Mouse (Mus musculus): ENCODE results near the gene Pkm. TPM values are rescaled to one million over a fixed set of nuclear protein-coding genes. Genes with fewer than 3 reads are reported as not detected.

Pkm gene
- polyA plus RNA-seq, 1 experiment from 2014 or later = 1,208 TPM

DNA sequence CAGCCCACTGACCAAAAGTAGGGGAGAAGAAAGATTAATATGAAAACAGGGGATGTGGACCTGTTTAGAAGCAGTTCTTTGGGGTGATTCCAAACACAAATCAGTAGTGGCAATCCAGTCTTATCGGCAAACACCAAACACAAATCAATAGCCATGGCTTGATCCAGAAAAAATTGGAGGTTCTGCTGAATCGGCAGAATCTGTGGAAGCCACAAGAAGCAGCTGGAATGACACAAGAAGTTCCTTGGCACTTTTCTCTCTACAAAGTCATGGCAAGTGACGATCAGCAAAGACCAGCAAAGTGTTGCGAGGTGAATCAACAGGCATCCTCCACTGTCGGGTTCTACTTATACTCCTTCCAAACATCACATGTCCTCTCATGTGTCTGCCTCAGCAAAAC is 65.0 kb downstream of the Pkm start:
- Histone ChIP-seq H3K4me1 (replicated peaks) (peaks cover 8% of the 10 kb centered on the region; the same call in 1 of the 2 replicates), H3K9me3 (no peaks in the 10 kb centered on the region), H3K27ac (no peak overlapping the region), H3K27me3 (replicated peaks) (no peaks in the 10 kb centered on the region), H3K9ac (no peak overlapping the region), H3K4me2 (replicated peaks) (no peak overlapping the region), H3K36me3 (no peaks in the 10 kb centered on the region), H3K4me3 (replicated peaks) (no peak overlapping the region)
- no peak for ATAC-seq
- WGBS = 87% methylated on average over 5 of the region's 5 CpGs

DNA sequence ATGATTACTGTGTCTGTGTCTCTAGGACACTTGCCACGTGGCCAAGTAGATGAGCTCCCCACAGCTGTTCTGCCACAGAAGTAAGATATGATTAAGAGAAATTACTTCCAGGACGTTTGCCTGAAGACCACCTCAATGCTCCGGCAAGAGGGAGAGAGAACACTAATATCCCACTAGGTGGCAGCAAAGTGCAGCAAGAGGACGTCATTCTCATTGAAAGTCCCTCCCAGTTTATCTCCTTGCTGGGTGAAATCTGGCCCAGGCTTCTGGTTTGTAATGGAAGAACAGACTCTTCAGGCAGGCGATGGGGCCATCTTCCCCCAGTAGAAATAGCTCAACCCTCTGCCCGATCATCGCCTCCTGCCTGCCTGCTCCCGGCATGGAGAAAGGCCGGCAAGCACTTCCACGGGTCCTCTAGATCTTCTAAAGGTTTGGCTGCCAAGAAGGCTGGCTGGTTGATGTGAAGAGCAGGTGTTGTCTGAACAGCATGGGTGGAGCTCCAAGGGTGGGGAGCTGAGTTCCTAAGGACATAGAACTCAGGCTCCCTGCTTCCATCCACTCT is 67.0 kb downstream of the Pkm start:
- Histone ChIP-seq H3K9me3 (no peaks in the 10 kb centered on the region), H3K9ac (no peak overlapping the region), H3K4me2 (replicated peaks) (peak overlapping the region; percentile 46), H3K4me1 (replicated peaks) (peaks cover 8% of the 10 kb centered on the region; the same call in 1 of the 2 replicates), H3K27ac (no peak overlapping the region), H3K36me3 (no peaks in the 10 kb centered on the region), H3K27me3 (replicated peaks) (no peaks in the 10 kb centered on the region), H3K4me3 (replicated peaks) (no peak overlapping the region)
- peak; percentile 72 for ATAC-seq
- WGBS = 18% methylated on average over 10 of the region's 10 CpGs

DNA sequence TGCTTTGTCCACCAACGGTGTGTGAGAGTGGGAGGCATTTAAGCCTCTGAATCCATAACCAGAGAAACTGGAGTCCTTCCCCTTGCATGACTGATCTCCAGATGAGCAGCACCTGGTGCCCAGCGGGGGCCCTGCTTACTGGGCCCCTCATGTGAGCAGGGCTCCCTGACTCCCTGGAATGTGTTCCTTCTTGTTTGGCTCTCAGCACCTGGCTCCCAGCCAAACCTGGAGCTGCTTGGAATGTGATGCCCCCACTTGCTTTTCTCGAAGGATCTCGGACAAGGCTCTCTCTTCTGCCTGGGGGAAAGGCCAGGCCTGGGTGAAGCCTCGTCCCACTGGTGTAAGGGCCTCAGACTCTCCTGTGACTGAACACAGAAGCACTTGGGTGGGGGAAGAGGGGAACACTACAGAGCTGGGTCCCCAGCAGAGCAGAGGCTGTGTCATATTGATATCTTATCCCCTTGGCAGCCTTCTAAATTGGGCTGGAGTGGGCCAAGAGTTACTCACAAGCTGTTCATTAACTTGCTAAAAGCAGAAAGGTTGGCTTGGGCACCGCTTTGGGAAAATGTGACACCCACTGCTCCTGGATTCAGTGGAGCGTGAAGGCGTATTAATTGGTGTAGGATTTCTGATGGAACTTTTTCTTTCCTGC is 67.7 kb downstream of the Pkm start:
- H3K27me3 ChIP-seq (replicated peaks) = no peaks in the 10 kb centered on the region
- ATAC-seq = peak; percentile 34; the same call in 1 of the 2 replicates
- H3K9me3 ChIP-seq = no peaks in the 10 kb centered on the region
- H3K9ac ChIP-seq = no peak overlapping the region
- H3K4me2 ChIP-seq (replicated peaks) = no peak overlapping the region
- H3K36me3 ChIP-seq = no peaks in the 10 kb centered on the region
- H3K27ac ChIP-seq = no peak overlapping the region
- H3K4me1 ChIP-seq (replicated peaks) = peaks cover 8% of the 10 kb centered on the region; the same call in 1 of the 2 replicates
- 52% methylated on average over 8 of the region's 8 CpGs for WGBS
- H3K4me3 ChIP-seq (replicated peaks) = no peak overlapping the region

DNA sequence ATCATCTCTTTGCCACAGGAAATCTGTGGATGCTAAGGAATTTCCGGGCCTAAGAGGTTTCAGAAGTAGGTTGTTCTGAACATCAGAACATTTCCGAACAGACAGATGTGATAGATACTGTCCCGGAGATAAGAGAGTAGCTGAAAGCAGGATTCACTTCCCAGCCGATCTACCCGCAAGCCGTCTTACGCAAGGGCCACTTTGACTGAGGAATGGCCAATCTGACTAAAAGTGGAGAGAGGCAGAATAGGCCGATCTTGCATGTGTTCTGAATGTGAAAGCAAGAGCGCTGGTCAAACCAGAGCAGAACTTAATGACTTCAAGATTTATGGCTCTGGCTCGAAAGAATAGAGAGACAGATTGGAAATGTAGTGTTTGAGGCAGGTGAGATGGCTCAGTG is 69.3 kb downstream of the Pkm start:
- ATAC-seq = no peak
- WGBS = 65% methylated on average over 10 of the region's 10 CpGs

DNA sequence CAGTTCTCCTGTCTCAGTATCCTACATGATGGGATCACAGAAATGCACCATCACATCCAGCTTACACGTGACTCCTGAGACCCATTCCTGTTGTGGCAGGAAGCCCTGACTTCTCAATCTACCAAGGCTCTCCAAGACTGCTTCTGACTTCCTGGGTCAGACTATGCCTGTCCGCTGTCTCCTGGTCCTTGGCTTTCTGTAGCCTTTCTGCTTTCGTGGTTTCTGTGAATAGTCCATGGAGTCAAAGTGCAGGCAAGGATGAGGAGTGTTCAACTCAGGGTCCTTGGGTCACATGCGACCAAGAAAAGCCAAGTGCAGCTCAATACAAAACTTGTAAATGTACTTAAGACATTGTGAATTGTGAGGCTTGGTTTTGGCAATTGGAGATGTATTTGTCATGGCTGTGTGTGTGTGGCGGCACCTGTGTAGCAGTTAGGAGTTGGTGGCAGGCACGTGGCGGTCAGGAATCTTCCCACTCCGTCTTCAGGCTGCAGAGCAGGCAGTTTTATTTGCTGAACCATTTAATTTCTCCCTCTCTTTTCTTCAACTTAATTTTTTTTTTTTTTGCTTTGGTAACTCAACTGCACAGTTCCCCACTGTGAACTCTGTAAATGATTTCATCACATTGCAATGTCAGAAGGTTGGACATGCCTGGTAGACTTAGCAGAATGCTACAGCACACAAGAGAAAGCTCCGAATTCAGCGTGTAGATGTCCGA is 71.6 kb downstream of the Pkm start:
- Histone ChIP-seq H3K4me1 (replicated peaks) (peaks cover 8% of the 10 kb centered on the region; the same call in 1 of the 2 replicates), H3K27ac (no peak overlapping the region), H3K9ac (no peak overlapping the region), H3K4me2 (replicated peaks) (no peak overlapping the region), H3K27me3 (replicated peaks) (no peaks in the 10 kb centered on the region), H3K36me3 (no peaks in the 10 kb centered on the region), H3K9me3 (no peaks in the 10 kb centered on the region), H3K4me3 (replicated peaks) (no peak overlapping the region)
- WGBS = 83% methylated on average over 11 of the region's 11 CpGs
- ATAC-seq = no peak

More for the DNA sequence above, 69.3 kb downstream of the Pkm start:
- Histone ChIP-seq H3K27ac (no peak overlapping the region), H3K4me2 (replicated peaks) (no peak overlapping the region), H3K27me3 (replicated peaks) (no peaks in the 10 kb centered on the region), H3K4me3 (replicated peaks) (no peak overlapping the region), H3K9me3 (no peaks in the 10 kb centered on the region), H3K4me1 (replicated peaks) (peaks cover 8% of the 10 kb centered on the region; the same call in 1 of the 2 replicates), H3K36me3 (no peaks in the 10 kb centered on the region), H3K9ac (no peak overlapping the region)

Other genes starting within 250 kb of the Pkm start
- 11.5 and 12.7 TPM in 2 replicates for gene Arih1, start 169.8 kb upstream of the Pkm start, polyA plus RNA-seq (2015; fragmentation: Nextera tagmentation; extraction: Ambion mirVana)
- 108 and 120 TPM in 2 replicates for gene Hexa, start 116.8 kb upstream of the Pkm start, polyA plus RNA-seq (2015; fragmentation: Nextera tagmentation; extraction: Ambion mirVana)
- 0.35 TPM in 1 of 2 replicates, not detected in the other for gene Tmem202, start 116.5 kb upstream of the Pkm start, polyA plus RNA-seq (2015; fragmentation: Nextera tagmentation; extraction: Ambion mirVana)
- gene Celf6, start 78.5 kb upstream of the Pkm start, polyA plus RNA-seq (2015; fragmentation: Nextera tagmentation; extraction: Ambion mirVana) = 3.8 and 4.2 TPM in 2 replicates
- 23.3 and 23.9 TPM in 2 replicates for gene Parp6, start 39.1 kb upstream of the Pkm start, polyA plus RNA-seq (2015; fragmentation: Nextera tagmentation; extraction: Ambion mirVana)
- gene Gramd2, start 23.8 kb downstream of the Pkm start, polyA plus RNA-seq (2015; fragmentation: Nextera tagmentation; extraction: Ambion mirVana) = 1.0 and 1.6 TPM in 2 replicates
- gene Senp8, start 94.3 kb downstream of the Pkm start, polyA plus RNA-seq (2015; fragmentation: Nextera tagmentation; extraction: Ambion mirVana) = 11.2 and 12.0 TPM in 2 replicates
- 9.5 and 14.0 TPM in 2 replicates for gene Myo9a, start 94.5 kb downstream of the Pkm start, polyA plus RNA-seq (2015; fragmentation: Nextera tagmentation; extraction: Ambion mirVana)